Mouse (Mus musculus) midbrain, embryonic 14.5 days (tissue): Measurements from ENCODE around the gene Kdm4b. TPM values are rescaled to one million over a fixed set of nuclear protein-coding genes. Genes with fewer than 3 reads are reported as not detected.

Experiments
- ATAC-seq: fragments of 200-750 bp; cut with Nextera tagmentation; 2 replicates; pipeline ENCODE4 v1.8.0; 2017; ENCODE audit warnings: moderate number of reproducible peaks, moderate library complexity; ENCODE audit not compliant: low FRiP score, low TSS enrichment
- DNase-seq: peaks from one replicate; pipeline ENCODE4 v3.0.0-alpha.2; 2015
- H3K27ac ChIP-seq: fragments of 300-500 bp; sonication (generic); replicated peaks from 2 replicates; pipeline ENCODE4 v1.5.1; 2014; ENCODE audit warnings: mild to moderate bottlenecking, low read depth, low read length, moderate library complexity
- H3K27me3 ChIP-seq: fragments of 300-500 bp; sonication (generic); 2 replicates; pipeline ENCODE4 v1.6.1; 2014; ENCODE audit warnings: low read length, control low read depth, mixed read lengths; ENCODE audit not compliant: control insufficient read depth, insufficient read depth
- H3K36me3 ChIP-seq: fragments of 300-500 bp; sonication (generic); 2 replicates; pipeline ENCODE4 v1.6.1; 2014; ENCODE audit warnings: low read length, control low read depth; ENCODE audit not compliant: control insufficient read depth, insufficient read depth
- H3K4me1 ChIP-seq: fragments of 300-500 bp; sonication (generic); 2 replicates; pipeline ENCODE4 v1.6.1; 2014; ENCODE audit warnings: mild to moderate bottlenecking, antibody characterized with exemption, low read length, control low read depth; ENCODE audit not compliant: control insufficient read depth, insufficient read depth
- H3K4me2 ChIP-seq: fragments of 300-500 bp; sonication (generic); 2 replicates; pipeline ENCODE4 v1.6.1; 2014; ENCODE audit warnings: mild to moderate bottlenecking, low read length, moderate library complexity
- H3K4me3 ChIP-seq: fragments of 300-500 bp; sonication (generic); replicated peaks from 2 replicates; pipeline ENCODE4 v1.5.1; 2014; ENCODE audit warnings: low read depth, low read length
- H3K9ac ChIP-seq: fragments of 300-500 bp; sonication (generic); replicated peaks from 2 replicates; pipeline ENCODE4 v1.6.1; 2014; ENCODE audit warnings: mild to moderate bottlenecking, low read length, moderate library complexity
- H3K9me3 ChIP-seq: fragments of 300-500 bp; sonication (generic); 2 replicates; pipeline ENCODE4 v1.6.1; 2016; ENCODE audit warnings: low read length, control low read depth, mixed read lengths; ENCODE audit not compliant: control insufficient read depth
- WGBS: fragments of 180-500 bp; shearing (Covaris S2); extraction: QIAGEN DNeasy Blood & Tissue Kit; methylation state at CpG from one replicate; pipeline ENCODE4 v1.1.7; 2014; 5-methylcytosine and 5-hydroxymethylcytosine counted together
- polyA plus RNA-seq: library from polyadenylated mRNA; unstranded; fragments of >200 nt; fragmentation: Nextera tagmentation; extraction: Ambion mirVana; gene quantifications from 2 replicates; pipeline ENCODE4 v1.2.1, GENCODE M21; 2014

Gene Kdm4b
- polyA plus RNA-seq, 1 experiment from 2014 or later: 78.9 TPM

GRCm38 (mm10) chr17:56365791-56366673, 40.2 kb downstream of the Kdm4b start:
- H3K27me3 ChIP-seq: no peaks in the 10 kb centered on the region
- H3K36me3 ChIP-seq: peaks cover 72% of the 10 kb centered on the region
- no peak overlapping the region for H3K4me3 ChIP-seq
- no peak for DNase-seq
- H3K9me3 ChIP-seq: no peaks in the 10 kb centered on the region
- no peak overlapping the region for H3K4me2 ChIP-seq
- no peak overlapping the region; the same call in 1 of the 2 replicates for H3K9ac ChIP-seq
- H3K27ac ChIP-seq: peak overlapping the region; percentile 78
- WGBS: 67% methylated on average over 7 of the region's 7 CpGs
- H3K4me1 ChIP-seq: 0 out of 2 replicates have a peak, but pooled peaks cover 2% of the 10 kb centered on the region
- ATAC-seq: no peak

GRCm38 (mm10) chr17:56368291-56368790, 42.5 kb downstream of the Kdm4b start:
- H3K4me2 ChIP-seq: no peak overlapping the region
- no peak overlapping the region for H3K9ac ChIP-seq
- WGBS: 89% methylated on average over 6 of the region's 6 CpGs
- DNase-seq (no peak), ATAC-seq (no peak)
- H3K4me1 ChIP-seq: 0 out of 2 replicates have a peak, but pooled peaks cover 2% of the 10 kb centered on the region
- peaks cover 76% of the 10 kb centered on the region for H3K36me3 ChIP-seq
- no peaks in the 10 kb centered on the region for H3K9me3 ChIP-seq
- H3K4me3 ChIP-seq: no peak overlapping the region
- H3K27me3 ChIP-seq: no peaks in the 10 kb centered on the region
- H3K27ac ChIP-seq: 0 out of 2 replicates have a peak overlapping the region, but pooled peaks have one; percentile 20

- 96% methylated on average over 3 of the region's 3 CpGs for WGBS
- DNase-seq (no peak), ATAC-seq (no peak)
- Histone ChIP-seq H3K27ac (no peak overlapping the region), H3K9ac (no peak overlapping the region), H3K4me2 (no peak overlapping the region), H3K4me1 (0 out of 2 replicates have a peak, but pooled peaks cover 2% of the 10 kb centered on the region), H3K9me3 (no peaks in the 10 kb centered on the region), H3K36me3 (peaks cover 84% of the 10 kb centered on the region), H3K27me3 (no peaks in the 10 kb centered on the region), H3K4me3 (no peak overlapping the region)
These were observed 44.2 kb downstream of the Kdm4b start for GRCm38 (mm10) chr17:56370090-56370489.

GRCm38 (mm10) chr17:56371029-56371660, 45.3 kb downstream of the Kdm4b start:
- DNase-seq: no peak
- no peak overlapping the region for H3K27ac ChIP-seq
- H3K4me2 ChIP-seq: no peak overlapping the region
- H3K9me3 ChIP-seq: no peaks in the 10 kb centered on the region
- no peaks in the 10 kb centered on the region for H3K4me1 ChIP-seq
- H3K4me3 ChIP-seq: no peak overlapping the region
- ATAC-seq: no peak
- WGBS: 88% methylated on average over 15 of the region's 15 CpGs
- no peaks in the 10 kb centered on the region for H3K27me3 ChIP-seq
- peaks cover 89% of the 10 kb centered on the region for H3K36me3 ChIP-seq
- H3K9ac ChIP-seq: no peak overlapping the region

- no peak for ATAC-seq
- Histone ChIP-seq H3K4me1 (no peaks in the 10 kb centered on the region), H3K27ac (no peak overlapping the region)
These were observed 46.2 kb downstream of the Kdm4b start for GRCm38 (mm10) chr17:56372109-56372508.

GRCm38 (mm10) chr17:56373136-56374034, 47.5 kb downstream of the Kdm4b start:
- Histone ChIP-seq H3K36me3 (peaks cover 96% of the 10 kb centered on the region), H3K4me1 (no peaks in the 10 kb centered on the region), H3K4me3 (no peak overlapping the region), H3K27me3 (no peaks in the 10 kb centered on the region), H3K4me2 (no peak overlapping the region), H3K27ac (peak overlapping the region; percentile 66), H3K9me3 (no peaks in the 10 kb centered on the region), H3K9ac (peak overlapping the region; percentile 6; the same call in 1 of the 2 replicates)
- WGBS: 71% methylated on average over 17 of the region's 17 CpGs
- no peak for ATAC-seq
- DNase-seq: no peak

More at GRCm38 (mm10) chr17:56372109-56372508, 46.2 kb downstream of the Kdm4b start:
- no peak for DNase-seq
- Histone ChIP-seq H3K4me2 (no peak overlapping the region), H3K27me3 (no peaks in the 10 kb centered on the region), H3K9me3 (no peaks in the 10 kb centered on the region), H3K36me3 (peaks cover 96% of the 10 kb centered on the region), H3K4me3 (no peak overlapping the region), H3K9ac (no peak overlapping the region)
- WGBS: 76% methylated on average over 4 of the region's 4 CpGs

GRCm38 (mm10) chr17:56374851-56375250, 49.0 kb downstream of the Kdm4b start:
- DNase-seq (no peak), ATAC-seq (no peak)
- WGBS: 83% methylated on average over 1 of the region's 1 CpGs
- Histone ChIP-seq H3K4me2 (no peak overlapping the region), H3K27me3 (no peaks in the 10 kb centered on the region), H3K9ac (no peak overlapping the region), H3K4me1 (no peaks in the 10 kb centered on the region), H3K36me3 (peaks cover 98% of the 10 kb centered on the region), H3K4me3 (no peak overlapping the region), H3K9me3 (no peaks in the 10 kb centered on the region), H3K27ac (0 out of 2 replicates have a peak overlapping the region, but pooled peaks have one; percentile 1)

- Histone ChIP-seq H3K9me3 (no peaks in the 10 kb centered on the region), H3K36me3 (peaks cover 95% of the 10 kb centered on the region), H3K27me3 (no peaks in the 10 kb centered on the region), H3K4me2 (no peak overlapping the region), H3K9ac (no peak overlapping the region), H3K4me1 (0 out of 2 replicates have a peak, but pooled peaks cover 2% of the 10 kb centered on the region), H3K4me3 (no peak overlapping the region), H3K27ac (peak overlapping the region; percentile 37; the same call in 1 of the 2 replicates)
- no peak for ATAC-seq
- 75% methylated on average over 6 of the region's 6 CpGs for WGBS
- DNase-seq: no peak
These were observed 53.5 kb downstream of the Kdm4b start for GRCm38 (mm10) chr17:56379281-56379834.
